Mouse (Mus musculus) stomach, embryonic 14.5 days (tissue): ENCODE measurements at regions not wholly inside any gene's neighbourhood (a gene's known extent, or its start where the extent isn't known, plus 50 kb on each side); places are given as distances from the start of the nearest gene placed in this dataset.

Experiments used
- ATAC-seq: fragments of 200-750 bp; cut with Nextera tagmentation; 2 replicates; pipeline ENCODE4 v1.8.0; 2017; ENCODE audit warnings: low read depth, moderate TSS enrichment; ENCODE audit not compliant: insufficient number of reproducible peaks, insufficient read depth, low FRiP score
- H3K27ac ChIP-seq: fragments of 300-500 bp; sonication (generic); 2 replicates; pipeline ENCODE4 v1.5.1; 2014; ENCODE audit warnings: mild to moderate bottlenecking, low read length, moderate library complexity, mixed read lengths
- H3K27me3 ChIP-seq: fragments of 300-500 bp; sonication (generic); 2 replicates; pipeline ENCODE4 v1.6.1; 2014; ENCODE audit warnings: low read length, control low read depth, mixed read lengths; ENCODE audit not compliant: control insufficient read depth, insufficient read depth
- H3K36me3 ChIP-seq: fragments of 300-500 bp; sonication (generic); 2 replicates; pipeline ENCODE4 v1.6.1; 2014; ENCODE audit warnings: mild to moderate bottlenecking, control low read depth, low read length, moderate library complexity, mixed read lengths; ENCODE audit not compliant: control insufficient read depth, insufficient read depth
- H3K4me1 ChIP-seq: fragments of 300-500 bp; sonication (generic); 2 replicates; pipeline ENCODE4 v1.6.1; 2014; ENCODE audit warnings: low read length, control low read depth, mixed read lengths; ENCODE audit not compliant: control insufficient read depth, insufficient read depth
- H3K4me2 ChIP-seq: fragments of 300-500 bp; sonication (generic); replicated peaks from 2 replicates; pipeline ENCODE4 v1.6.1; 2014; ENCODE audit warnings: low read depth, low read length, control low read depth
- H3K4me3 ChIP-seq: fragments of 300-500 bp; sonication (generic); 2 replicates; pipeline ENCODE4 v1.5.1; 2014; ENCODE audit warnings: low read depth, low read length, control low read depth
- H3K9ac ChIP-seq: fragments of 300-500 bp; sonication (generic); replicated peaks from 2 replicates; pipeline ENCODE4 v1.6.1; 2014; ENCODE audit warnings: low read depth, mild to moderate bottlenecking, control low read depth, low read length, moderate library complexity, mixed read lengths
- H3K9me3 ChIP-seq: fragments of 300-500 bp; sonication (generic); 2 replicates; pipeline ENCODE4 v1.6.1; 2016; ENCODE audit warnings: low read depth, low read length, control low read depth; ENCODE audit not compliant: control insufficient read depth
- WGBS: fragments of 180-500 bp; shearing (Covaris S2); extraction: QIAGEN DNeasy Blood & Tissue Kit; methylation state at CpG from one replicate; pipeline ENCODE4 v1.1.7; 2014; 5-methylcytosine and 5-hydroxymethylcytosine counted together

DNA sequence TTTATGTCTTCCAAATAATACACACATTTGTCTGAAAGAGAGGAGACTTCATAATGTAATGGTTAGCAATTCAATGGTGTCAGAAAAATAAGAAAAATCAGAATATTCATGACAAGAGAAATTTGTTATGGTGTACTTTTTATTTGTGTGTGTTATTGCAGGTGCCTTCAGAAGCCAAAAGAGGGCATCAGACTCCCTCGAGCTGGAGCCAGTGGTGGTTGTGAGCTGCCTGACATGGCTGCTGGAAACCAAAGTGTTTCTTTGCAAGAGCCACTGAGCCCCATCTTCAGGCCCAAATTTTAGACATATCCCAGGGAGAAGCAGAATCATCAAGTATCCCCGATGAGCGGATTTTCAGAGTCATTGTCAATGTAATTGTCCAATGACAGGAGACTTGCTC is 81.9 kb downstream of the Tm2d3 start:
- Histone ChIP-seq H3K4me1 (no peaks in the 10 kb centered on the region), H3K9ac (no peak overlapping the region), H3K9me3 (no peaks in the 10 kb centered on the region), H3K36me3 (no peaks in the 10 kb centered on the region), H3K4me3 (no peak overlapping the region), H3K4me2 (no peak overlapping the region), H3K27ac (no peak overlapping the region), H3K27me3 (no peaks in the 10 kb centered on the region)
- ATAC-seq = no peak
- 83% methylated on average over 3 of the region's 3 CpGs for WGBS

DNA sequence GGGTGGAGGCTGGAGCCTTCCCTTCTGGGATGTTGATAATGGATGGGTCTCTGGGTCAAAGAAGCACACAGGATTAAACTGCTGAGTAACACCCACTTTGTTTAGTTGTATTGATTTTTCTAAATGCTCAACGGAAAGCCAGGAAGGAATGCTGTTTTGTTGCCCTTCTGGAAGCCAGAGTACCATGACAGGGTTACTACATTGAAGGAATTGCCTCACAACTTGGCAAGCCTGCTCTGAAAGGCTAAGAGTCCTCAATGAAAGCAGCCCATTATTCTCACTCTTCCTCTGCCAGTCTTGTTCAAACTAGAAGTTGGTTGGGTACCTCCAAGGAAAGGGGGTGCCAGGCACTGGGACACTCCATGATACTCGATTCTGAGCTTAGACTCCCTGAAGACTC is 83.0 kb downstream of the Tm2d3 start:
- 60% methylated on average over 2 of the region's 2 CpGs for WGBS
- no peaks in the 10 kb centered on the region for H3K9me3 ChIP-seq
- H3K36me3 ChIP-seq = no peaks in the 10 kb centered on the region
- no peak overlapping the region for H3K9ac ChIP-seq
- no peak overlapping the region for H3K4me3 ChIP-seq
- H3K4me2 ChIP-seq = no peak overlapping the region
- H3K27ac ChIP-seq = no peak overlapping the region
- H3K4me1 ChIP-seq = no peaks in the 10 kb centered on the region
- no peaks in the 10 kb centered on the region for H3K27me3 ChIP-seq
- ATAC-seq = no peak

DNA sequence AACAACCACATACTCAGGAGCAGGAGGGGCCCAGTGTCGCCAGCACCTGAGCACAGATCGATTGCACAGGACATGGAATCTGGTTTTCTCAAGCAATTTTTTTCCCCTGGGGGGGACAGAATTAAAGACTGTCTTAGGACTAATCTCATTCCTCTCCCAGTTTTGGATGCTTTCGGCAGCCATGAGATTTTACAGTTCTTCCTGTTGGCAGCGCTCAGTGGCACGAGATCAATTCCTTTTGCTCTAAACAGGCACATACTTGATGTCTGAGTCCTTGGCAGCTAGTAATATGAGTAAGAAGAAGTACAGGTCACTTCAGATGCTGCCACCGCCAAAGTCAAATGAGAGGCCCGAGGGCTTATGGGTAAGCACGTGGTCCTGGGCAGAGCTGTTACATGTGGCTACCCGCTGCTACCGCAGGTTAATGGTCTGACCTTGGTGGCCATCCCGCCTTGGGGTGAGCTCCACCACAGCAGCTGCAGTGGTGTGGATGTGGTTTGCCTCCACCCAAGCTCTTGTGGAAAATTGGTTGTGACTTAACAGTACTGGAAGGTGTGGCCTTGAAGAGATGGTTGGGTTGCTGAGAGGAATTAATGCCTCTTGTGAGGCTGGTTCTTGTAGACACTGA is 83.5 kb downstream of the Tm2d3 start:
- no peak for ATAC-seq
- H3K4me2 ChIP-seq = no peak overlapping the region
- H3K27me3 ChIP-seq = no peaks in the 10 kb centered on the region
- no peaks in the 10 kb centered on the region for H3K36me3 ChIP-seq
- H3K9me3 ChIP-seq = no peaks in the 10 kb centered on the region
- H3K9ac ChIP-seq = no peak overlapping the region
- H3K4me3 ChIP-seq = no peak overlapping the region
- H3K27ac ChIP-seq = no peak overlapping the region
- H3K4me1 ChIP-seq = no peaks in the 10 kb centered on the region
- WGBS = 89% methylated on average over 11 of the region's 11 CpGs

DNA sequence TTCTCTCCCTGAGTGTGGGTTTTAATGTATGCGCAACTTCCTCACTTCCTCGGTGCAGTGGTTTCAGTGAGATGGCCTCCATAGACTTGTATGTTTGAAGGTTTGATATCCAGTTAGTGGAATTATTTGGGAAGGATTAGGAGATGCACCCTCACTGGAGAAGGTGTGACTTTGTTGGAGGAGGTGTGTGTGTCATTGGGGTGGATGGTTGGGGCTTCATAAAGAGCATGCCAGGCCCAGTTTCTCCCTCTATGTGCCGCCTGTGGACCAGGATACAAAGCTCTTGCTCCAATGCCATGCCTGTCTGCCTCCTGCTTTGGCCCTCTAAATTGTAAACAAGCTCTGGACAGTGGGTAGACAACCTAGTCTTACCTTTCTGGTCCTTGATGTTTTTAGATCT is 84.0 kb downstream of the Tm2d3 start:
- Histone ChIP-seq H3K9ac (no peak overlapping the region), H3K4me1 (no peaks in the 10 kb centered on the region), H3K36me3 (no peaks in the 10 kb centered on the region), H3K27me3 (no peaks in the 10 kb centered on the region), H3K9me3 (no peaks in the 10 kb centered on the region), H3K27ac (no peak overlapping the region), H3K4me2 (no peak overlapping the region), H3K4me3 (no peak overlapping the region)
- no peak for ATAC-seq
- 93% methylated on average over 3 of the region's 3 CpGs for WGBS

DNA sequence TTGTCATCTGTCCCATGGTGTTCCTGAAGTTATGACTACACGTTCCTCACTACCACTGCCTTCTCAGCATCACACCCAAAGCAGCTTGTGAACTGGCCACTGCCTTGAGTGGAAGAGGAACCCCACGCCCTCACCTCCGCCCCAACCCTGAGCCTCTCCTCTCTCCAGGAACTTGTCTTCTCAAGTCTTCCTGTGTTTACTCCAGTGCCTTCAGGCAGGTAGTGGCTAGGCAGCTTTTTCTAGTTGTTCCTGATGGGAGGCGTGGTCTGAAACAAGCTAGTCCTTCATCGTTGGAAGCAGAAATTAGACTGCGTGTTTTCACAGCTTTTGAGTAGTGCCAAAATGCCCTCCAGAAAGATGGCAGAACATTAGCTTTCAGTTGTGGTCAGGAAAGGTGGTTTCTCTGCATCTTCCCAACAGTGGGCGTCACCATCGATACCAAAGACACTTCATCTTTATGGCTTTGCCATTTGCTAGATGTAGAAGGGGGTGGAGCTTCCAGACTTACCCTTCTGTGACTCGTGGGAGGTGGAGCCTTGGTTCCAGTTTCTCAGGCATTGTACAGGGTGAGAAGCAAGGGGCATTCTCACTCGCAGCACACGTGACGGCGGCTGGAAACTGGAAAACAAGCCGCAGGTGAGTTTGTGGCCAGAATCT is 81.7 kb upstream of the Pcsk6 start:
- Histone ChIP-seq H3K27ac (peak overlapping the region; percentile 33; the same call in 1 of the 2 replicates), H3K36me3 (no peaks in the 10 kb centered on the region), H3K4me1 (no peaks in the 10 kb centered on the region), H3K9me3 (no peaks in the 10 kb centered on the region), H3K4me3 (no peak overlapping the region), H3K4me2 (no peak overlapping the region), H3K27me3 (no peaks in the 10 kb centered on the region), H3K9ac (no peak overlapping the region)
- peak; percentile 49; the same call in 1 of the 2 replicates for ATAC-seq
- WGBS = 70% methylated on average over 14 of the region's 14 CpGs

DNA sequence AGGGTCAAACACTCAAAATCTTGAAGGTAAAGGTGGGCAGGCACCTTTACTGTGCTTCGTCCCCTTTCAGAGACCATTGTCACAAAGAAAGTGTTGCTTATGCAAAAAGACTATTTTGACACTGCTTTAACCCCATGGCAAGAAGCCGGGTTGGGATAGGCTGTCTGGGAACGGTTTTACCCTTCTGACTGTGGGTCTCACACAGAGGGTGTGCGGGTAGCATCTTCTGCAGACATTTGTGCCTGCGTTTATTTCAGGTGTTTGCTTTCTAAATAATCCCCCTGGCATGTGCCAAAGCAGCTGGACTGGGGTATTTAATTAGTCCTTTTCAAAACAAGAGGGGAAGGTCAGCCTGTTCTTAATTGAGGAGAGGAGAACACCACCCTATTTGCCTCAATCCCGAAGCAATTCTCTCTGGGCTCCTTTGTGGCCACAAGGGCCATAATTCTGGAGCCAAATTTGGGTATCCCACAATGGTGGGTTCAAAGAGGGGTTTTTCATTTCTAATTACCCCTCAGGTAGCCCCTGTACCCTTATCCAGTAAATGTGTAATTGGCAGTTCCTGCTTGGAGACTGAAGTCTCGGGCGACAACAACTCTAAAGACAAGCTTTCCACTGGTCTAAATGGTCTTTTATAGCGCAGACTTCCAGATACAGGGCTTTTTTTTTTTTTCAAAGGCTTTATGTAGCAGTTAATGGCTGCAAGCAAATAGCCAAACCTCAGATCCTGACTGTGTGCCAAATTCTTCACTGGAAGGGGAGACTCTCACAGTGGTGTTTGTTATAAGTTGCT is 80.8 kb upstream of the Pcsk6 start:
- Histone ChIP-seq H3K4me1 (no peaks in the 10 kb centered on the region), H3K36me3 (no peaks in the 10 kb centered on the region), H3K9ac (no peak overlapping the region), H3K27me3 (no peaks in the 10 kb centered on the region), H3K9me3 (no peaks in the 10 kb centered on the region), H3K4me3 (no peak overlapping the region), H3K4me2 (no peak overlapping the region), H3K27ac (no peak overlapping the region)
- 66% methylated on average over 9 of the region's 9 CpGs for WGBS
- ATAC-seq = no peak

DNA sequence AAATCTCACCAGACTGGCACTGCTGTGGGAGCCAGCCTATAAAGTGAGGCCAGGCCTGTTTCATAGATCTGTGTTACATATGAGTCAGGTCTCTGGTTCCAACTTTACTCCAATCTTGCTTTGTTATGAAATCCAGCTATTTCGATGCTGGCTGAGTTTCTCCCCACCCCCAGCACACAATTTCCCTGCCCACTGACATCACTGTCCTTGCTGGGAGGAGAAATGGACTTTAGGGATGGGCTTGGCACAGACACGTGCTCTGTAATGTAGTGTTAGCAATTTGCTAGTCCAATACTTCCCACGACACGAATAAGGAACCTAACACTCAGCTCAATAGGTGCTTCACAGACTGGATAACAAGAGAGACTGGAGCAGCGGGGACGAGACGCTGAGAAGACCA is 79.5 kb upstream of the Pcsk6 start:
- Histone ChIP-seq H3K4me2 (no peak overlapping the region), H3K4me1 (no peaks in the 10 kb centered on the region), H3K27ac (no peak overlapping the region), H3K9ac (no peak overlapping the region), H3K27me3 (no peaks in the 10 kb centered on the region), H3K9me3 (no peaks in the 10 kb centered on the region), H3K36me3 (no peaks in the 10 kb centered on the region), H3K4me3 (no peak overlapping the region)
- ATAC-seq = no peak
- WGBS = 79% methylated on average over 7 of the region's 7 CpGs

DNA sequence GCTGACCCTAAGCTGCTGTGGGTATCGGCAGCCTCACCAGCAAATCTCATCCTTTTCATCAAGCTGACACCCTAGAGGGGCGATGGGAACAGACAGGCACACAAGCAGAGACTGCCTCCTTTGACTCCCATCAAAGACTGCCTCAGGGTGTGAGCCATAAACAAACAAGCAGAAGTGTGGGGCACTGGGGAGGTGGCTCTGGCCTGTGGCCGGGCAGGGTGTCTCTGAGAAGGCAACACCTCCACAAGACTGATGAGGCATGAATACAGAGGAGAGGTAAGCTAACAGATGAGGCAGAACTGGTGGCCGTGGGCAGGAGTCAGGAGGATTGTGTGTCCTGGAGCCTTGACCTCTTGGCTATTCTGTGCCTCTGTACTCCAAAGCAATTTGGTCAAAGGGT is 77.8 kb upstream of the Pcsk6 start:
- no peak overlapping the region for H3K4me2 ChIP-seq
- H3K36me3 ChIP-seq = no peaks in the 10 kb centered on the region
- ATAC-seq = no peak
- no peaks in the 10 kb centered on the region for H3K9me3 ChIP-seq
- H3K4me3 ChIP-seq = no peak overlapping the region
- H3K27ac ChIP-seq = no peak overlapping the region
- no peaks in the 10 kb centered on the region for H3K4me1 ChIP-seq
- no peaks in the 10 kb centered on the region for H3K27me3 ChIP-seq
- no peak overlapping the region for H3K9ac ChIP-seq
- WGBS = 24% methylated on average over 4 of the region's 4 CpGs
